Mouse (Mus musculus) cortical plate, adult 2 months (tissue): ENCODE results near the gene Thtpa. TPM values are rescaled to one million over a fixed set of nuclear protein-coding genes. Genes with fewer than 3 reads are reported as not detected.

Experiments used
- H3K27ac ChIP-seq: fragments of 200-500 bp; 2 replicates; pipeline ENCODE4 v1.5.1; 2012; ENCODE audit warnings: low read length, control low read depth, inconsistent platforms; ENCODE audit not compliant: insufficient read depth
- H3K4me1 ChIP-seq: fragments of 200-500 bp; 2 replicates; pipeline ENCODE4 v1.6.1; 2011; ENCODE audit warnings: low read length; ENCODE audit not compliant: control insufficient read depth, insufficient read depth
- H3K4me3 ChIP-seq: fragments of 200-500 bp; 2 replicates; pipeline ENCODE4 v1.5.1; 2011; ENCODE audit warnings: mild to moderate bottlenecking, low read length, control low read depth; ENCODE audit not compliant: insufficient read depth
- CTCF ChIP-seq: fragments of 200-500 bp; IDR thresholded peaks from 2 replicates; pipeline ENCODE4 v1.5.1; 2011; ENCODE audit warnings: mild to moderate bottlenecking, control low read depth, low read length; ENCODE audit not compliant: insufficient read depth; ENCODE audit errors: extremely low read depth
- POLR2A ChIP-seq: fragments of 200-500 bp; IDR thresholded peaks from 2 replicates; pipeline ENCODE4 v1.6.1; 2011; ENCODE audit warnings: mild to moderate bottlenecking, low read length, control low read depth; ENCODE audit not compliant: insufficient read depth; ENCODE audit errors: extremely low read depth
- polyA plus RNA-seq: library from polyadenylated mRNA; depleted of rRNA; stranded (reverse); fragments of >200 nt; gene quantifications from 2 replicates; pipeline ENCODE4 v1.2.3, GENCODE M21; 2012

Thtpa gene
- polyA plus RNA-seq, 1 experiment = 13.8 TPM

- Histone ChIP-seq H3K4me1 (peaks cover 9% of the 10 kb centered on the region), H3K4me3 (no peak overlapping the region), H3K27ac (peak overlapping the region; percentile 39)
- TF ChIP-seq CTCF = no peak
- TF ChIP-seq POLR2A = no peak
Measured at GRCm38 (mm10) chr14:55110076-55110475, 15.5 kb downstream of the Thtpa start.

GRCm38 (mm10) chr14:55111720-55112119 lies 17.1 kb downstream of the Thtpa start:
- Histone ChIP-seq H3K27ac (peak overlapping the region; percentile 60; the same call in 1 of the 2 replicates), H3K4me1 (peaks cover 9% of the 10 kb centered on the region), H3K4me3 (no peak overlapping the region)
- TF ChIP-seq POLR2A (peak; percentile 71), CTCF (no peak)

- Histone ChIP-seq H3K4me3 (peak overlapping the region; percentile 99; the same call in 1 of the 2 replicates), H3K4me1 (peaks cover 8% of the 10 kb centered on the region), H3K27ac (peak overlapping the region; percentile 69; the same call in 1 of the 2 replicates)
- no peak for TF ChIP-seq CTCF
Measured at GRCm38 (mm10) chr14:55113351-55113974, 18.9 kb downstream of the Thtpa start.

GRCm38 (mm10) chr14:55113975-55114645 lies 19.5 kb downstream of the Thtpa start:
- Histone ChIP-seq H3K4me3 (peak overlapping the region; percentile 99), H3K4me1 (peaks cover 10% of the 10 kb centered on the region), H3K27ac (peak overlapping the region; percentile 92)
- TF ChIP-seq CTCF (peak; percentile 24; the same call in 1 of the 2 replicates), POLR2A (no peak)

GRCm38 (mm10) chr14:55114759-55115701 lies 20.4 kb downstream of the Thtpa start:
- Histone ChIP-seq H3K4me3 (peak overlapping the region; percentile 99), H3K4me1 (peaks cover 10% of the 10 kb centered on the region), H3K27ac (peak overlapping the region; percentile 96)
- TF ChIP-seq POLR2A (peak; percentile 32; the same call in 1 of the 2 replicates), CTCF (no peak)

GRCm38 (mm10) chr14:55115846-55116245 lies 21.3 kb downstream of the Thtpa start:
- TF ChIP-seq CTCF (no peak), POLR2A (no peak)
- H3K4me3 ChIP-seq = peak overlapping the region; percentile 99
- peak overlapping the region; percentile 96 for H3K27ac ChIP-seq
- peaks cover 8% of the 10 kb centered on the region for H3K4me1 ChIP-seq

GRCm38 (mm10) chr14:55116425-55117200 lies 22.0 kb downstream of the Thtpa start, which contains the start of gene Jph4:
TSS of gene Jph4 (minus strand) at chr14:55116935.
- TF ChIP-seq CTCF (no peak), POLR2A (peak; percentile 87)
- Histone ChIP-seq H3K4me1 (peaks cover 6% of the 10 kb centered on the region), H3K27ac (peak within 1 kb of the TSS; percentile 96), H3K4me3 (peak within 1 kb of the TSS; percentile 99)

- H3K4me3 ChIP-seq = no peak overlapping the region
- H3K27ac ChIP-seq = no peak overlapping the region
- TF ChIP-seq POLR2A = no peak
- TF ChIP-seq CTCF = no peak
- H3K4me1 ChIP-seq = peaks cover 5% of the 10 kb centered on the region
Measured at GRCm38 (mm10) chr14:55118852-55119251, 24.3 kb downstream of the Thtpa start.

GRCm38 (mm10) chr14:55119421-55120134 lies 25.0 kb downstream of the Thtpa start:
- Histone ChIP-seq H3K4me1 (peaks cover 5% of the 10 kb centered on the region), H3K4me3 (no peak overlapping the region), H3K27ac (no peak overlapping the region)
- no peak for TF ChIP-seq POLR2A
- TF ChIP-seq CTCF = 0 out of 2 replicates have a peak, but pooled peaks have one; percentile 17
